ENCODE assay signal across 15 mouse cellular contexts in genomic region chr1:155594141-155594540, GRCm38 (mm10). TPM values are rescaled to one million over a fixed set of nuclear protein-coding genes. Genes with fewer than 3 reads are reported as not detected.
A peak's percentile ranks its signal among the peaks of the same experiment; 100 is the strongest.
DNase-seq lines count a peak whose midpoint lies in the region; ATAC-seq and TF ChIP-seq lines count a peak whose summit lies in the region.
"Had no signal": no experiment of that assay in that cellular context is flagged by ENCODE, and none has a peak within 500 bp of the region (broad histone marks: within the 10 kb centered on the region; RNA-seq: fewer than 3 reads in every experiment).

No protein-coding gene starts in this region.

- 17% methylated on average over 1 of the region's 1 CpGs for WGBS in liver, adult 2 months
- WGBS in liver, embryonic 12.5 days (ENCODE audit: insufficient replicate concordance), result 64% methylated on average over 1 of the region's 1 CpGs

- no peak for TF ChIP-seq CTCF in liver, adult 2 months (IDR thresholded peaks at IDR 0.05; ENCODE audit: low read depth, low read length)

- TF ChIP-seq POLR2A in liver, adult 2 months (IDR thresholded peaks at IDR 0.05; ENCODE audit: extremely low read depth, insufficient read depth, low read length), result no peak

- H3K9me3 ChIP-seq in liver, embryonic 12.5 days (replicated peaks), result no peaks in the 10 kb centered on the region
- H3K9me3 ChIP-seq: heart, embryonic 12.5 days; hindbrain, embryonic 12.5 days; liver, embryonic 15.5 days had no signal

- H3K27ac ChIP-seq in liver, adult 2 months (replicated peaks; ENCODE audit: insufficient read depth, low read depth, low read length), result no peak overlapping the region
- no peak overlapping the region for H3K27ac ChIP-seq in liver, embryonic 12.5 days
- H3K27ac ChIP-seq: hindbrain, embryonic 12.5 days; liver, embryonic 15.5 days had no signal

- H3K79me2 ChIP-seq in liver, adult 2 months (ENCODE audit: control insufficient read depth, insufficient read depth, low read length), result no peaks in the 10 kb centered on the region; the same call in 1 of the 2 replicates

- no peak for ATAC-seq in liver, embryonic 12.5 days
- ATAC-seq: intestine, embryonic 16.5 days had no signal

- no peak overlapping the region for H3K9ac ChIP-seq in liver, adult 2 months (ENCODE audit: low read depth, low read length)
- no peak overlapping the region for H3K9ac ChIP-seq in liver, embryonic 12.5 days
- H3K9ac ChIP-seq: heart, embryonic 12.5 days; hindbrain, embryonic 12.5 days; liver, embryonic 15.5 days had no signal

- no peak overlapping the region for H3K4me3 ChIP-seq in liver, adult 2 months (ENCODE audit: insufficient read depth, low read depth, low read length)
- H3K4me3 ChIP-seq in liver, embryonic 12.5 days, result no peak overlapping the region
- H3K4me3 ChIP-seq: heart, embryonic 12.5 days; hindbrain, embryonic 12.5 days; liver, embryonic 15.5 days had no signal

- H3K27me3 ChIP-seq in liver, adult 2 months (ENCODE audit: control insufficient read depth, insufficient read depth, low read length), result no peaks in the 10 kb centered on the region
- no peaks in the 10 kb centered on the region for H3K27me3 ChIP-seq in liver, embryonic 12.5 days (replicated peaks)
- H3K27me3 ChIP-seq: heart, embryonic 12.5 days; hindbrain, embryonic 12.5 days; liver, embryonic 15.5 days had no signal

- no peaks in the 10 kb centered on the region for H3K36me3 ChIP-seq in liver, adult 2 months (ENCODE audit: control insufficient read depth, insufficient read depth, low read length)
- H3K36me3 ChIP-seq in liver, embryonic 12.5 days, result no peaks in the 10 kb centered on the region
- H3K36me3 ChIP-seq: heart, embryonic 12.5 days; hindbrain, embryonic 12.5 days; liver, embryonic 15.5 days had no signal

- no peak overlapping the region for H3K4me2 ChIP-seq in liver, embryonic 12.5 days
- H3K4me2 ChIP-seq: heart, embryonic 12.5 days; hindbrain, embryonic 12.5 days; liver, embryonic 15.5 days had no signal

- H3K4me1 ChIP-seq in liver, adult 2 months (ENCODE audit: control insufficient read depth, insufficient read depth, low read length), result no peaks in the 10 kb centered on the region; the same call in 1 of the 2 replicates
- H3K4me1 ChIP-seq in liver, embryonic 12.5 days, result no peaks in the 10 kb centered on the region
- H3K4me1 ChIP-seq: heart, embryonic 12.5 days; hindbrain, embryonic 12.5 days; liver, embryonic 15.5 days had no signal

- DNase-seq in embryo, embryonic 10 days (ENCODE audit: low spot score), result peak; percentile 63
- DNase-seq in embryo, embryonic 9.5 days (ENCODE audit: extremely low spot score), result no peak
- peak; percentile 18 for DNase-seq in liver, adult 2 months (ENCODE audit: extremely low read depth, low read depth, low spot score)
- peak; percentile 68 for DNase-seq in adipocyte (ENCODE audit: low spot score)
- DNase-seq in mesoderm, embryonic 11.5 days (ENCODE audit: low read depth, low spot score), result peak; percentile 50
- DNase-seq in spleen, postnatal 10 days (ENCODE audit: low spot score in 2 of 2), result no peak
- DNase-seq in thymus, postnatal 25 days, result no peak
- DNase-seq: gastrocnemius, postnatal 25 days; layer of hippocampus, adult 9-11 months; thymus, postnatal 36 days had no signal

RNA-seq across cellular contexts. Expression of gene Acbd6, which starts 36.2 kb away (rescaled TPM):
- total RNA-seq in liver, adult 2 months (2014; rRNA removed), result 14.8 and 19.9 TPM in 2 replicates
- polyA plus RNA-seq in liver, adult 2 months (2012; rRNA removed), result 71.5 and 79.6 TPM in 2 replicates
- 87.7 and 88.9 TPM in 2 replicates for polyA plus RNA-seq in liver, embryonic 12.5 days (2016; fragmentation: Nextera tagmentation; extraction: Ambion mirVana)

Comparison
In these comparisons a context has a peak if more than half of its experiments do, and no peak if none do; other contexts are left out.
1. DNase-seq: peak in embryo, embryonic 10 days (single experiment), liver, adult 2 months (single experiment), adipocyte (single experiment) and mesoderm, embryonic 11.5 days (single experiment); none in embryo, embryonic 9.5 days (single experiment), spleen, postnatal 10 days (0 of 2) and thymus, postnatal 25 days (single experiment).